Mouse (Mus musculus): Measurements from ENCODE around the gene Depdc1b.
A peak's percentile ranks its signal among the peaks of the same experiment; 100 is the strongest.

The Depdc1b gene

GRCm38 (mm10) chr13:108315702-108316486 is at the start of gene Depdc1b:
TSS of gene Depdc1b (plus strand) at chr13:108316332.
- DNase-seq: peak; percentile 91 to 92

- DNase-seq: no peak
Observed at GRCm38 (mm10) chr13:108267841-108268634, 48.1 kb upstream of the Depdc1b start.

GRCm38 (mm10) chr13:108271458-108272148 is 44.5 kb upstream of the Depdc1b start:
- DNase-seq: no peak

GRCm38 (mm10) chr13:108272332-108272731 is 43.8 kb upstream of the Depdc1b start:
- no peak for DNase-seq

GRCm38 (mm10) chr13:108273034-108273433 is 43.1 kb upstream of the Depdc1b start:
- no peak for DNase-seq

GRCm38 (mm10) chr13:108273456-108273855 is 42.7 kb upstream of the Depdc1b start:
- DNase-seq: no peak

GRCm38 (mm10) chr13:108276561-108276960 is 39.6 kb upstream of the Depdc1b start:
- DNase-seq: no peak

- DNase-seq: no peak
Observed at GRCm38 (mm10) chr13:108277320-108277719, 38.8 kb upstream of the Depdc1b start.

GRCm38 (mm10) chr13:108278592-108278991 is 37.5 kb upstream of the Depdc1b start:
- no peak for DNase-seq

GRCm38 (mm10) chr13:108284312-108284711 is 31.8 kb upstream of the Depdc1b start:
- DNase-seq: no peak

- no peak for DNase-seq
Observed at GRCm38 (mm10) chr13:108287953-108288352, 28.2 kb upstream of the Depdc1b start.

- DNase-seq: no peak
Observed at GRCm38 (mm10) chr13:108289436-108289835, 26.7 kb upstream of the Depdc1b start.

- DNase-seq: no peak
Observed at GRCm38 (mm10) chr13:108290314-108290713, 25.8 kb upstream of the Depdc1b start.

- DNase-seq: peak; percentile 33 to 62
Observed at GRCm38 (mm10) chr13:108297350-108298093, 18.6 kb upstream of the Depdc1b start.

GRCm38 (mm10) chr13:108298241-108298640 is 17.9 kb upstream of the Depdc1b start:
- no peak for DNase-seq

GRCm38 (mm10) chr13:108300346-108300950 is 15.7 kb upstream of the Depdc1b start:
- no peak for DNase-seq

- DNase-seq: no peak
Observed at GRCm38 (mm10) chr13:108301411-108301810, 14.7 kb upstream of the Depdc1b start.

- DNase-seq: no peak
Observed at GRCm38 (mm10) chr13:108302957-108303675, 13.0 kb upstream of the Depdc1b start.

GRCm38 (mm10) chr13:108303841-108304240 is 12.3 kb upstream of the Depdc1b start:
- no peak for DNase-seq

GRCm38 (mm10) chr13:108304680-108305079 is 11.5 kb upstream of the Depdc1b start:
- no peak for DNase-seq

GRCm38 (mm10) chr13:108316487-108316903 is 363 bp downstream of the Depdc1b start:
- peak; percentile 18 to 35 for DNase-seq

Data from thymus, adult 18-20 months (tissue).